Mouse (Mus musculus) embryo, embryonic 9.5 days (tissue): ENCODE data around the gene Cog3.

Source experiments
- DNase-seq: peaks from one replicate; pipeline ENCODE4 v3.0.0-alpha.2; 2017; ENCODE audit errors: extremely low spot score

Cog3 gene

DNA sequence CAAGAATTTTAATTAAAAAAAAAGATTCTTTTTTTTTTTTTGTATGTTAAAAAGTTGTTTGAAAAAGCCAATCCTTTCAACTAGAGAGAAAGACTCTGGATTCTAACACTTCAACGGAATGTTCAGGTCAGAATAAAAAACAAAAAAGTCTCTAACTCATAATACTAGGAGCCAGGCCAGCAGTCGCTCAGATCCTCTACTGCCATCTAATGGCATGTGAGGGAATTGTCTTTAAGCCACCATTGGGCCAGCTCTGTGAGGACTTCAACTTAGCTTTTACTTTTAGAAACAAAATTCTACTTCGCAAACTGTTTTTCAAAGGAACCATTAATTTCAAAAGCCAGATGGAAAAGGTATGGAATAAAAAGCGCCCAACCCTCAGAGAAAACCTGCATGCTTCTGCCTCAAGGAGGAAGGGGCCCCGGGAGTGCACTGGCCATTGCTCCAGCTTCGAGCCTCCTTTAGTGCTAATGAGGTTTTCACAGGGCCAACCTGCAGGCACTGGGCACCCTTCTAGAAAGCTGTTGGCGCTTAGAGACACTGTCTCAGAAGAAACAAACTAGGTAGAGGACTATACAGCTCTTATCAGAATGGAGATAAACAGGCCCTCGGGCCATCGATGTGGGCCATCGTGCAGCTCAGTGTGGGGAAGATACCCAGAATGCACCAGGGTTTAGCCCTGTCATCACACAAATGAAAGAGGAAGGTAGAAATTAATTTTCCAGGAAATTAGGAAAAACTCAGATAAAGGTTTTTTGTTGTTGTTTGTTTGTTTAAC lies 6.9 kb upstream of the Cog3 start:
- DNase-seq, result peak; percentile 42

DNA sequence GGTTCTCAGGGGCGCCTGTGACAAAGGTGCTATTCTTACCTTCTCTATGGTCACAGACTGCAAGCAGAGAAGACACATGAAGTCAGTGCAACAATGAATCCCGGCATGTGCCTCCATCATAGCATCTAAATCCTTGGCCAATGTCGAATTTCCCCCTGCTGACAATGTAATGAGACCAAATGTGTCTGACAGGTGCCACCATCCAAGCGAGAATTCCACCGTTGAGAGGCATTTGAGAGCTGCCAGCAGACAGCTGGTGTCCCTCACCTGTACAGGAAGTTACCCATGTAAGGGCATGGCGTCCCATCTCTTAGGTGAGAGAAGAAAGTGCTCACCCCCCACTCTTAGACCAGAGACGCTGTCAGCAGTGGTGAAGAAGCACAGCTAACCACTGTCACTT lies 4.1 kb upstream of the Cog3 start:
- no peak for DNase-seq

DNA sequence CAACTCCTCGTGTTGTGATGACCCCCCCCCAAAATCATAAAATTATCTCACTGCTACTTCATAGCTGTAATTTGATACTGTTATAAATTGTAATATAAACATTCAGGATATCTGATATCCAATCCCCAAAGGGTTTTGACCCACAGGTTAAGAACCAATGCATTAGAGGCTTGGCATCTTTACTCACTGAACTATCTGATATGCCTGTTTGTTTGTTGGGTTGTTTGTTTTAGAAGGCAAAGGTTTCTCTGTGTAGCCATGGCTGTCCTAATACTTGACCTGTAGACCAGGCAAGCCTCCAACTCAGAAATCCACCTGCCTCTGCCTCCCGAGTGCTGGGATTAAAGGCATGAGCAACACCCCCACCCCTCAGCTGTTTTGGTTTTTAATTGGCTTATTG lies 3.5 kb upstream of the Cog3 start:
- DNase-seq, result no peak

GRCm38 (mm10) chr14:75756971-75757370 lies 2.7 kb upstream of the Cog3 start:
- DNase-seq, result no peak

GRCm38 (mm10) chr14:75753206-75753605 lies 1.1 kb downstream of the Cog3 start:
- DNase-seq, result no peak

DNA sequence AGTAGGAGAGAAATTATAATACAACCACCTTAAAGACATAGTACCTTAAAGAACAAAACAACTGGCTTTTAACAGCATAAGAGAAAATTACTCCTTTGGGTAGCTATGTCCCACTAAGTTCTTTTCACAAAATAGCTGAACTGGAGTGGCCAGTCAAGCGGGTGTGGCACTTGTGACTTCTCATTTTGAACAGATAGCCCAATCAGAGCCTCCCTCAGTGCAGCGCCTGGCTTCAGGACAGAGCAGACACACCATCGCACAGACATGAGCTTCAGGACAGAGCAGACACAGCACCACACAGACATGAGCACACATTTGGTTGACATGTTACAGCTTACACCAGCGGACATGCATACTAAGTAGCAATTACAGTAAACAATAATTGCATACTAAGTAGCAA lies 3.3 kb downstream of the Cog3 start:
- DNase-seq, result no peak

- DNase-seq, result no peak
Measured at GRCm38 (mm10) chr14:75749123-75749522, 5.2 kb downstream of the Cog3 start.

- DNase-seq, result no peak
Measured at GRCm38 (mm10) chr14:75747960-75748359, 6.4 kb downstream of the Cog3 start.

- no peak for DNase-seq
Measured at GRCm38 (mm10) chr14:75741904-75742303, 12.4 kb downstream of the Cog3 start.

- DNase-seq, result no peak
Measured at GRCm38 (mm10) chr14:75735597-75735996, 18.7 kb downstream of the Cog3 start.

DNA sequence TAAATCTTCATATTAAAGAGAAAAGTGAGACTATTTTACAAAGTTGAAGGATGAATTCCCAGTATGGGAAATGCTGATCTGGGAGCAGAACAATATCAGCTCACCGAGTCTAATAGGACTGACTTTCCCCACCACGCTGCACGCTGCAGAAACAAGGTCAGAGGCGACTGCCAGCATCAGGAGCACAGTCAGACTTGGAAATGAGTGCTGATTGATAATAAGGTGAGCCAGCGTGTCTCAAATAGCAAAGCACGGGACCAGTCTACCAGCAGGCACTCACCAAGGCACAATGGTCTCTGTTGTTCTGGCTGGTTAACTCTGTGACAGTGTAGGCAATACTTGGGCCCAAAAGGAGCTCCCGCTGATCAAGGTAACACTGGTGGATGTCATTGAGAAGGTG lies 21.7 kb downstream of the Cog3 start:
- DNase-seq, result no peak

DNA sequence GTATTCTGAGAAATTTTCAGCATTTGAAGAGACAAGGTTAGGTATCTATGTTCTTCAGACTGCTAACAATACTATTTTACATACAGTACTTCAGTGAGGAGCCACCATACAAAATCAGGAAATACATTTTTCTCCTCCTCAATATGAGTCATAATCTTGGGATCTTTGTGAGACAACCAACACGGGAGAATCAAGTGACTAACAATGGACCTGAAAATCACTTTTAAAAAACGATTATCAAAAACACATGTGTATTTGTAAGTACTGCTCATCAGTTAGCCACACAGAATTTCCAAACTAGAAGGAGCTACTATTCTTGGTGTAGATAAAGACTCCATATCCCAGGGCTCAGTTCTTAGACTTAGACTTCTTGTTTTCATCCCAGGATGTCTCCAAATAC lies 23.0 kb downstream of the Cog3 start:
- DNase-seq, result no peak

DNA sequence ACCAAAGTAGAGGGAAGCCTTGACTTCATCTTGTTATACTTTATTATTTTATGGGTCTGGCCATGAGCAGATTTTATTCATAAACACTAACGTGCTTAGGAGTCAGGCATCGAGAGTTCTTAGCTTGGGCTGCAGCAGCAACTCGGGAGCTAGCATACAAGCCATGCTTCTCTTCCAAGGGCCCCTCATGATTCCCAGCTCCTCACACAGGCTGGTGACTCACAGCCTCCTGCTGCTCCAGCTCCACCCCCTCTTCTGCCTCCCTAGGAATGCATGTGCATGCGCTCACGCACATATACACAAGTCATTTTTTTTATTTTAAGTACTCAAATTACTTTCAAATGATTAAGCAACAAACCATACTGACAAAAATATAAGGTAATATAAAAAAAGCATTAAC lies 26.2 kb downstream of the Cog3 start:
- no peak for DNase-seq

- DNase-seq, result no peak
Measured at GRCm38 (mm10) chr14:75727046-75727445, 27.3 kb downstream of the Cog3 start.

GRCm38 (mm10) chr14:75722816-75723215 lies 31.5 kb downstream of the Cog3 start:
- no peak for DNase-seq

DNA sequence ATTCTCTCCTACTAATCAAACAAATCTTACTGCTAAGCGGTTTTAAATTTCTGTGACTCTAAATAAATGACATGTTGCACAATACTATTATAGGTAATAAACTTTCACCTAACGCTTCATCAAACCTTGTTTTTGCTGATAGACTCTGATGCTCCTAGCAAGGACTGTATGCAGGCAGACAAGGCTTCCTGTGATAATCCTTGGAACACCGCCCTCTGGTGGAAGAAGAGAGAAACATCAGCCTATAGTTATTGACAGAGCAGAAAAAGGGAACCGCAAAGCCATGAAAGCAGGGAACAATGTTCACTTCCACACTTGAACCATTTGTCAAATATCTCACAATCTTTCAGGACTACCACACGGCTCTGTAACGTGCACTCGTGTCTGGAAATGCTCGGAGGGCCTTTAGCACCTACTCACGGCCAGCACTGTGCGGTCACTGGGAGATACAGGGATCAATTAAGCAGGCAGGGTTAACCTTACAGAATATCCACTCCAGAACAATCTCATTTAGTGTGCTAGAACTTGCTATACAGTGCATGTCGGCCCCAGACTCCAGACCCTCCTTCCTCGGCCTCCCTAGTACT lies 32.2 kb downstream of the Cog3 start:
- peak; percentile 61 for DNase-seq

DNA sequence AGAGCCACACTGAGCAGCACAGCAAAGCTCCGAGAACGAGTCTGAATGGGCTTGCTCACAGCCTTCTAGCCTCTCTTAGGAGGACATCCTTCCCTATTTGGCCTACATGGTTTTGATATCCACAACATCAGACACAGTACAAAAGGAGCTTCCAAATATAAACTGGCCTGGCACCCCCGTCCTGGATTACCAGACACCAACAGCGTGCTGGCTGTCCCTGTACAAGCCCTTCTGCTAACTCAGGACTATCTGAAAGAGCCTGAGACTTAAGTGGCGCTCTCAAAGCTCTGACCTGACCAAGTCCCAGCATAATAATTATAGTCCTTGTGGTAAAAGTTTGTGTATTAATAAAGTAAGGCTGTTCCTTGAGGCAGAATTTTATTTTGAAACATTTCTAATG lies 34.2 kb downstream of the Cog3 start:
- DNase-seq, result no peak

DNA sequence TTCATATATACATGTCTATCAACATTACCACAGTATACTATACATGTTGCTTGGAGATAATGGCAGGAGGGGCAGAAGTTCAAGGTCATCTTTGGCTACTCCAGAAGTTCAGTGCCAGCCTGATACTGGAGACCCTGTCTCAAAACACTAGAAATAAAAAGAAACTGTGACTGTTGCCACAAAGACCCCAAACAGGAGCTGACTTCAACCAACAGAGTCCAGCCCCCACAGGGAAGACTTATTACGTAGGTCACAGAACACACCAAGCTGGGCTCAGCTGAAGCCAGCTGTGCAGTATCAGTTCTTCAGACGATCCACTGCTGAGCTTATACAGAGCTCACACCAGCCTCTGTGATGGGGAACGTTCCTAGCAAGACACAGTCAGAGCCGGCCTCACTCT lies 37.9 kb downstream of the Cog3 start:
- DNase-seq, result no peak

- DNase-seq, result no peak
Measured at GRCm38 (mm10) chr14:75713661-75714060, 40.7 kb downstream of the Cog3 start.

DNA sequence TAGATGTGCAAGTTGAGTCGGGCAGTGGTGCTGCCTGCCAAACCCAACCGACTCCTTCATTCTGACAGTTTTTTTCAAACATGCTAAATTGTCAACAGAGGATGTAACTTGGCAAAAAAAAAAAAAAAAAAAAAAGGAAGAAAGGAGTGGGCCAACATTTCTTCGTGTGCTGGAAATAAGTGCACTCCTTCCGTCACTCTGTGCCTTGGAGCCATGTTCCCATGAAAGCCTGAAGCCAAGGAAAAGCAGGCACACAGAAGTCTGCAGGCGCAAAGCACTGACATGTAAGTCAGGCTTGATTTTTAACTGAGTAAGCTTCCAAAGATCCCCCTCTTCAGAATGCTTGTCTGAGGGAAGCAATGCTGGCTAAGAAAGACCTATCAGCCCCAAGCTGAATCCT lies 41.6 kb downstream of the Cog3 start:
- no peak for DNase-seq

- DNase-seq, result no peak
Measured at GRCm38 (mm10) chr14:75711731-75712130, 42.6 kb downstream of the Cog3 start.

DNA sequence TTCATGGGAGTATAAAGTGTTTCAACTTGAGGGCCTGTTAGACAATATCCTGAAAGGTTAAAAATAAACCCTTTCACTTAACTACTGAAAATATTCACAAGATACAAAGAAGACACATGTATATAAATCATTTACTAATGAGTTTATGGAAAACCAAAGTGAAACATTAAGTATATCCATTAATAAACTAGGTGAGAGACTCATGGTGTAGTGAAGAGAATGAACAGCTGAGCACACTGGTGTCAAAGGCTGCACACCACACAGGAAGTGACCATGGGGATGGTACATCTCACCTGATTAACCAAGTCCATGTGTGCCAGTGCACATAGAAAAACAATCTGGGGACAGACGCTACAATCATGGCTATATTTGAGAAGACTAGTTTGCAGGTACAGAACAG lies 45.3 kb downstream of the Cog3 start:
- no peak for DNase-seq

GRCm38 (mm10) chr14:75707771-75708170 lies 46.5 kb downstream of the Cog3 start:
- peak; percentile 14 for DNase-seq

DNA sequence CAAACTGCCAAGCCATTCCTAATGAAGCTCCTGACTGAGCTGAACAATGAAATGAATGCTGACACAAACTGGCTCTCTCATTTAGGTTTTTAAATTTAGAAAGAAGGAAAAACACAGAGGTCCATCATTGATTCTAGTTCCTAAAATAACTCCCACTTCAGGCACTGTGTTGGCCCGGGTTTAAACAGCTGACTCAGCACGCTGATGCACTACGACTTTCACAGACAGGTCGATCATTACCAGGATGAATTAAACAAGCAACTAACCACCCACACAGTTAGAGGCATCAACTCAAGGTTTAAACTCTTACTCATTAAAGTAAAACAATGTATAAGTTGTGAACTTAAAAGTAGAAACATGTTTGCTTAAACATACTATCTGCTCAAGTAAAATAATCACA lies 47.7 kb downstream of the Cog3 start:
- DNase-seq, result no peak
